Mouse (Mus musculus) hindbrain, embryonic 11.5 days (tissue): Measurements from ENCODE around the gene Rbm5. TPM values are rescaled to one million over a fixed set of nuclear protein-coding genes. Genes with fewer than 3 reads are reported as not detected.

Experiments
- ATAC-seq: fragments of 200-750 bp; cut with Nextera tagmentation; 2 replicates; pipeline ENCODE4 v1.8.0; 2017; ENCODE audit warnings: mild to moderate bottlenecking, moderate TSS enrichment, moderate library complexity; ENCODE audit not compliant: low FRiP score
- DNase-seq: peaks from one replicate; pipeline ENCODE4 v3.0.0-alpha.2; 2015; ENCODE audit warnings: low spot score
- H3K27ac ChIP-seq: fragments of 300-500 bp; sonication (generic); 2 replicates; pipeline ENCODE4 v1.5.1; 2014; ENCODE audit warnings: mild to moderate bottlenecking, low read depth, low read length
- H3K27me3 ChIP-seq: fragments of 300-500 bp; sonication (generic); 2 replicates; pipeline ENCODE4 v1.6.1; 2014; ENCODE audit warnings: mild to moderate bottlenecking, low read length, moderate library complexity, mixed read lengths; ENCODE audit not compliant: control insufficient read depth, insufficient read depth
- H3K36me3 ChIP-seq: fragments of 300-500 bp; sonication (generic); 2 replicates; pipeline ENCODE4 v1.6.1; 2014; ENCODE audit warnings: mild to moderate bottlenecking, low read length, moderate library complexity, mixed read lengths; ENCODE audit not compliant: control insufficient read depth, insufficient read depth
- H3K4me1 ChIP-seq: fragments of 300-500 bp; sonication (generic); replicated peaks from 2 replicates; pipeline ENCODE4 v1.6.1; 2014; ENCODE audit warnings: low read length, mixed read lengths; ENCODE audit not compliant: control insufficient read depth, insufficient read depth
- H3K4me2 ChIP-seq: fragments of 300-500 bp; sonication (generic); replicated peaks from 2 replicates; pipeline ENCODE4 v1.6.1; 2014; ENCODE audit warnings: mild to moderate bottlenecking, low read depth, low read length
- H3K4me3 ChIP-seq: fragments of 300-500 bp; sonication (generic); 2 replicates; pipeline ENCODE4 v1.5.1; 2014; ENCODE audit warnings: low read depth, low read length
- H3K9ac ChIP-seq: fragments of 300-500 bp; sonication (generic); 2 replicates; pipeline ENCODE4 v1.6.1; 2014; ENCODE audit warnings: low read depth, low read length
- H3K9me3 ChIP-seq: fragments of 300-500 bp; sonication (generic); 2 replicates; pipeline ENCODE4 v1.6.1; 2016; ENCODE audit warnings: low read length; ENCODE audit not compliant: control insufficient read depth
- WGBS: fragments of 180-500 bp; shearing (Covaris S2); extraction: QIAGEN DNeasy Blood & Tissue Kit; methylation state at CpG from one replicate; pipeline ENCODE4 v1.1.7; 2014; 5-methylcytosine and 5-hydroxymethylcytosine counted together
- polyA plus RNA-seq: library from polyadenylated mRNA; unstranded; fragments of >200 nt; fragmentation: Nextera tagmentation; extraction: Ambion mirVana; gene quantifications from 2 replicates; pipeline ENCODE4 v1.2.1, GENCODE M21; 2014

Gene Rbm5
- polyA plus RNA-seq, result 198 and 241 TPM in 2 replicates

DNA sequence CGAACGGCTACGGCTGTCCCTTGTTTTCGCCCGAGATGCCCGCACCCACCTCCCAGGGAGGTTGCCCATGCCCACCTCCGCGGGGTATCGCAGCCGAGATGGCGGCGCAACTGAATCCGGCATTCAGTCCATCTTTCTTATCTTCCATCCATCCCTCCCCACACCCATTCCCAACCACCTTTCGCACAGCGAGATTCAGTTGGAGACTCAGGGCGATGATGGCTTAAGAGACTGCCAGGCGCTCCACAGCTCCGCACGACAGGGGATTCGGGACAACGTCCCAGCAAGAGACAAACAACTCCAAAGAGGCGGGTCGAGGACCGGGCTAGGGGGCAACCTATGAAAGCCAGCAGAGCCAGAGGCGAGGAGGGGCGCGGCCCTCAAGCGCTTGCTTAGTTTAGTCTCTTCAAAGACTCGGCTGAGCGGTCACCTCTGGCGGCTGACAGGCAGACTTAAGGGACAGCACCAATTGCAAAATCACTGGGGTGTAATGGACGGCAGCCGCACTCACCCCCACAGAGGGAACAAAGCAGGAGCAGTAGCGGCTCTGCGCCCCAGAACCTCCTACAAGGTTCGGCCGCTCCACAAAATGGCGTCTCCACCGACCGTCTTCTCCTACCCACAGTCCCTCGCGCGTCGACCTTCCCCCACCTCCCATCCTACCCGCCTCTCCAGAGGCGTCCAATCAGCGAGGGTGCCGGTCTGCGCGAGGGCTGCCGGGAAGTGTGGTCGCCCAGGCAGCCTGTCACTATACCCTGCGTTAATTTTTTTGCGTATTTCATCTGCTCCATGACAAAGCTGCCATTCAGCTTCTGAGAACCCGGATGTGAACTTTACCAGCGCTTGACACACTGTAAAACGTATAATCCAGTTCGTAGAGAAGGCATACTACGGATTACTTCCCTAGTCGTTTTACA is at the start of gene Rbm5:
Rbm5 (minus strand) TSS at position 623 of the 917 bp plus-strand sequence.
- peak within 1 kb of the TSS; percentile 93 for H3K9ac ChIP-seq
- DNase-seq (peak; percentile 93), ATAC-seq (peak; percentile 100)
- H3K4me3 ChIP-seq, result peak within 1 kb of the TSS; percentile 80
- H3K36me3 ChIP-seq, result peaks cover 17% of the 10 kb centered on the region
- H3K9me3 ChIP-seq, result no peaks in the 10 kb centered on the region
- no peaks in the 10 kb centered on the region for H3K4me1 ChIP-seq
- H3K27ac ChIP-seq, result peak within 1 kb of the TSS; percentile 80
- WGBS, result under 1% methylated on average over 60 of the region's 60 CpGs
- no peaks in the 10 kb centered on the region for H3K27me3 ChIP-seq
- H3K4me2 ChIP-seq, result peak within 1 kb of the TSS; percentile 65

DNA sequence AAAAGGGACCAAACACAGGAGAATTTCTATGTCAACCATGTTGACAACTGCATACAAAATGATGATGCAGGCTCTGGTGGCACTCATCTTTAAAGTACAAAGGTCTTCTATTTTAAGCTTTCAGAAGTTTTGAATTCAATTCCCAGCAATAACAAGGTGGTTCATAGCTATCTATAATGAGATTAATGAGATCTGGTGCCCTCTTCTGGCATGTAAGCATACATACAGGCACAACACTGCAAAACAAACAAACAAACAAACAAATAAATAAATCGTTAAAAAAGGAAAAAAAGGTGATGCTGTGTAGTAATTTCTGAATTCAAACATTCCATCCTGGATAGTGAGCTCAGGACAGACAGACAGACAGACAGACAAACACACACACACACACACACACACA is 41.3 kb upstream of the Rbm5 start:
- Histone ChIP-seq H3K4me3 (no peak overlapping the region), H3K9ac (no peak overlapping the region), H3K27me3 (no peaks in the 10 kb centered on the region), H3K4me1 (no peaks in the 10 kb centered on the region), H3K36me3 (0 out of 2 replicates have a peak, but pooled peaks cover 3% of the 10 kb centered on the region), H3K9me3 (no peaks in the 10 kb centered on the region), H3K4me2 (no peak overlapping the region), H3K27ac (no peak overlapping the region)
- ATAC-seq, result no peak
- WGBS, result 85% methylated on average over 1 of the region's 1 CpGs
- no peak for DNase-seq

DNA sequence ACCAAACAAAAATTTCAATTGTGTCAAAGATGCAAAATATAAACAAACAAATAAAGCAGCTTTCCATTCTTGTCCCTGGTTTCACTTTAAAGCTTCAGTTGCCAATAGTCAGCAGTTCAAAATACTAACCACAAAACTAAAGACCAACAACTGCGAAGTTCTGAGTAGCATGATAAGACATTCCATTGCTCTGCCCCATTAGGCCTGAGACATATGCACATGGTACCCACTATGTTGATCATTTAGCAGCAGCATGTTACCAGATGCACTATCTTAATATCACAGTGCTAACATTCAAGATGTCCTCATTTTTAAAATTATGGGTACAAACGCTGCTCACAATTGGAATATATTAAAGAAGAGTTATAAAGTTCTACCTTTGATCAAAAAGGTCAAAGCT is 40.2 kb upstream of the Rbm5 start:
- no peak overlapping the region for H3K9ac ChIP-seq
- no peaks in the 10 kb centered on the region for H3K27me3 ChIP-seq
- H3K4me3 ChIP-seq, result no peak overlapping the region
- no peak overlapping the region for H3K4me2 ChIP-seq
- H3K36me3 ChIP-seq, result no peaks in the 10 kb centered on the region
- no peak for DNase-seq
- no peaks in the 10 kb centered on the region for H3K4me1 ChIP-seq
- H3K27ac ChIP-seq, result no peak overlapping the region
- ATAC-seq, result no peak
- WGBS, result 96% methylated on average over 2 of the region's 2 CpGs
- no peaks in the 10 kb centered on the region for H3K9me3 ChIP-seq

DNA sequence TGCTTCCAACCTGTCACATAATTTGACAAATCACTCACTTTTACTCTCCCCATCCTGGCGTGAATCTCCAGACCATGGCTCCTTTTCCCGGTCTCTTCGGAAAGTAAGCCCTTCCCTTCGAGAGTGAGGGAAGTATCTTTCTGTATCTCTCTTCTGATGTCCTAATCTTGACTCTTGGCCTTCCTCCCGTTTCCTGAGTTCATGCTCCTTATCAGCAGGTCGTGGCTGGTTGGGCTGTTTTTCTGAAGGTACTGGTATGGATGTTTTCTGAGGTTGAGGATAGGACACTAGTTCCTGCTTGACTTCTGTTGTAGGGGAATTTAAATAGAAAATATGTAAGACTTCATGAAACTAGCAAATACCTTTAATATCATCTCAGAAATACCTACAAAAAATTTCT is 20.9 kb upstream of the Rbm5 start:
- Histone ChIP-seq H3K4me1 (no peaks in the 10 kb centered on the region), H3K27me3 (no peaks in the 10 kb centered on the region), H3K4me2 (no peak overlapping the region), H3K36me3 (0 out of 2 replicates have a peak, but pooled peaks cover 6% of the 10 kb centered on the region), H3K4me3 (no peak overlapping the region), H3K27ac (no peak overlapping the region), H3K9ac (no peak overlapping the region), H3K9me3 (no peaks in the 10 kb centered on the region)
- DNase-seq (no peak), ATAC-seq (no peak)
- WGBS, result 84% methylated on average over 6 of the region's 6 CpGs

DNA sequence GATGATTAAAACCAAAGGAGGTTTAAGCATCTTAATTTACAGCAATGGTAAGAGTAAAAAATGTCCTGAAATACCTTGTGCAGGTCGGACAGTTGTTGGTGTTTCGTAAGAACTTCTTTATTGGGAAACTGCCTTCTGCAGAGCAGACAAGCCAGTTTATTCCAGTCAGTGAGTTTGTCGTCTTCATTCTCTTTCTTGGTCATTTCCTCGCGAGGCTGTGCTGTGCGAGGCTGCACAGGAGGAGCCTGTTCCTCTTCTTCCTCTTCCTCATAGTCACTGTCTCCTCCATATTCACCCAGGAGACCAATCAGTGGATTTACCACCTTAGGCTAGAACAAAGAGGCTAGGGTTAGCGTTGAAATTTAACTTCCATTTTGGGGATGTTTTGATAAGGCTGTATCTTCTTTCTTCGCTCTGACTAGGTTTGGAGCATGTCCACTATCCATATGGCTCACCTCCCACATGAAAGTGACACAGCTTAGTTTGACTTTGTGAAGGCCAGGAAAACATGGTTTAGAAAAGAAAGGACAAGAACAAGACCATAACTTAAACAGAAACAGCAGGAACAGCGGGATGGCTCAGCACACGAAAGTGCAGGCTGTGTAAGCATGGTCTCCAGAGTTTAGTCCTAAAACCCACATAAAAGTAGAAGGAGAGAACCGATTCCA is 11.9 kb upstream of the Rbm5 start:
- no peaks in the 10 kb centered on the region for H3K4me1 ChIP-seq
- H3K4me3 ChIP-seq, result no peak overlapping the region
- H3K4me2 ChIP-seq, result no peak overlapping the region
- no peaks in the 10 kb centered on the region for H3K27me3 ChIP-seq
- DNase-seq (no peak), ATAC-seq (no peak)
- WGBS, result 94% methylated on average over 11 of the region's 11 CpGs
- H3K9ac ChIP-seq, result no peak overlapping the region
- no peaks in the 10 kb centered on the region for H3K9me3 ChIP-seq
- H3K36me3 ChIP-seq, result peaks cover 22% of the 10 kb centered on the region
- H3K27ac ChIP-seq, result no peak overlapping the region

DNA sequence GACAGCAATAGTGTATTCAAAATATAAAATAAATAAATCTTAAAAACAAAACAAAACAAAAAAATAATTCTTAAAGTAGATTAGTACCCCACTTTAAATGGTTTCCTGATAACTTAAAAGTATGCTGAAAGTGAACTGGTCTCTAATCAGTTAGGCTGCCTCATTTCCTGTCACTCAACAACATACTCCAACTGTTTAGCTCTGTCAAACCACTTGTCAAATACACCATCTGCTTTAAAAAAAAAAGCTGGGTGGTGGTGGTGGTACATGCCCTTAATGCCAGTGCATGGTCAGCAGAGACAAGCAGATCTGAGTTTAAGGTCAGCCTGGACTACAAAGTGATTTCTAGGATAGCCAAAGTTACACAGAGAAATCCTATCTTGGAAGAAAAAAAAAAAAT is 6.0 kb upstream of the Rbm5 start:
- Histone ChIP-seq H3K4me2 (no peak overlapping the region), H3K4me1 (no peaks in the 10 kb centered on the region), H3K36me3 (peaks cover 20% of the 10 kb centered on the region), H3K27me3 (no peaks in the 10 kb centered on the region), H3K9ac (no peak overlapping the region), H3K27ac (no peak overlapping the region), H3K4me3 (no peak overlapping the region), H3K9me3 (no peaks in the 10 kb centered on the region)
- ATAC-seq (no peak), DNase-seq (no peak)

DNA sequence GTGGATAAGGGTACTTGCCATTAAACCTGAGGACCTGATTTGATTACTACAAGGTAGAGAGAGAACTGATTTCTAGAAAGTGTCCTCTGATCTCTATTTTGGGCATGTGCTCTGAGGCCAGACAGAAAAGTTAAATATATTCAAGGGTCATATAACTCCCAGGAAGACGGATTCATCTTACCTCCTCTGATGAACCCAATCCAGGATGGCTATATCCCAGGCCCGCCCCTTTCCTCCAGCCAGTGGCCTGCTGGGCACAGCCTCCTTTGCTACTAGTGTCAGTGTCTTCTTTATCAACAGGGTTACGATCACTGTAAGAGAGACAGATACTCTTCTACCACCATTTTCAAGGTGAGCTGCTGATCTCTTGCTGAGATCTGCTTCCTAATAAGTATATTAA is 3.6 kb upstream of the Rbm5 start:
- no peak for DNase-seq
- H3K27me3 ChIP-seq, result no peaks in the 10 kb centered on the region
- no peak for ATAC-seq
- no peak overlapping the region for H3K4me2 ChIP-seq
- H3K9me3 ChIP-seq, result no peaks in the 10 kb centered on the region
- no peaks in the 10 kb centered on the region for H3K4me1 ChIP-seq
- H3K4me3 ChIP-seq, result no peak overlapping the region
- no peak overlapping the region for H3K27ac ChIP-seq
- H3K36me3 ChIP-seq, result peaks cover 14% of the 10 kb centered on the region
- H3K9ac ChIP-seq, result no peak overlapping the region
- WGBS, result 98% methylated on average over 3 of the region's 3 CpGs

DNA sequence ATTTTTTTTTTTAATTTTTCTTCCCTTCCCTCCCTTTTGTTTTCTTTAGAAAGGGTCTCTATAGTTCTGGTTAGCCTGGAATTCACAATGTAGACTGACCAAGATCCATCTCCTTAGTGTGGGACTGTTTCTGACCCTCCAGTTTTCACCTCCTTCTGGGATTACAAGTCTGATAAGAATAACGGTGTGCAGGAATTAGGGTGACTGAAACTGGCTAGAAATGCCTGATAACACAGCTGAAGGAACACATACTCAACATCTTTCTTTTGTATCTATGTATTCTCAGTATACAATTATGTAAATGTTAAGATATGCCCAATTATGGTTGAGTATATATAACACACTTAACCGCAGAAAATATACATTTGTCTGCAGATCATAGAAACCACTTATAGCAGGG is 986 bp upstream of the Rbm5 start:
- Histone ChIP-seq H3K27ac (no peak overlapping the region), H3K4me3 (no peak overlapping the region), H3K9me3 (no peaks in the 10 kb centered on the region), H3K4me1 (no peaks in the 10 kb centered on the region), H3K4me2 (no peak overlapping the region), H3K36me3 (peaks cover 13% of the 10 kb centered on the region), H3K27me3 (no peaks in the 10 kb centered on the region), H3K9ac (no peak overlapping the region)
- DNase-seq, result no peak
- no peak for ATAC-seq
- WGBS, result 83% methylated on average over 2 of the region's 2 CpGs

DNA sequence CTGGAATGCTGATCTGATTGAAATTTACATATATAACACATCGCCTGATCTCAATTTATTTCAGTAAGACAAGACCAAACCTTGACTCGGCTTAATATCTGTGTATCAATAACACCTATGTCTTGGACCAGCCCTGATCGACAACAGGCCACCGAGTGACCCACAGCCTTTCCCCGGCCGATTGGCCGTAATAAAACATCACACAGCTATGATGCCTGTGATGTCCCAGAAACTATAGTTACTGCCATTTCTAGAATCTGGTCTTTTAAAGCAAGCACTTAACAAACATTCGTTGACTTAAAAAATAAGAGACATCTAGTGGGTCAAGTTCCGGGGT is 791 bp downstream of the Rbm5 start:
- H3K4me2 ChIP-seq, result peak overlapping the region; percentile 65
- peak overlapping the region; percentile 80; the same call in 1 of the 2 replicates for H3K27ac ChIP-seq
- no peaks in the 10 kb centered on the region for H3K9me3 ChIP-seq
- peak overlapping the region; percentile 80 for H3K4me3 ChIP-seq
- H3K9ac ChIP-seq, result peak overlapping the region; percentile 93
- ATAC-seq (no peak), DNase-seq (no peak)
- no peaks in the 10 kb centered on the region for H3K27me3 ChIP-seq
- H3K36me3 ChIP-seq, result peaks cover 20% of the 10 kb centered on the region
- H3K4me1 ChIP-seq, result no peaks in the 10 kb centered on the region
- 2% methylated on average over 9 of the region's 9 CpGs for WGBS
